Mouse (Mus musculus) T-helper 17 cell (primary cell): ENCODE measurements at regions not wholly inside any gene's neighbourhood (a gene's known extent, or its start where the extent isn't known, plus 50 kb on each side); places are given as distances from the start of the nearest gene placed in this dataset.

Source experiments
- in situ Hi-C, 2 experiments: fragments of 300-600 bp; cut with MboI, MseI; formaldehyde crosslinking; loops; 1 replicate in 1 of 2; 2 replicates in 1 of 2; pipeline ENCODE4 v1.15.1; 2025; ENCODE audit warnings: high pct_unique_total_duplicates in 2 of 2

DNA sequence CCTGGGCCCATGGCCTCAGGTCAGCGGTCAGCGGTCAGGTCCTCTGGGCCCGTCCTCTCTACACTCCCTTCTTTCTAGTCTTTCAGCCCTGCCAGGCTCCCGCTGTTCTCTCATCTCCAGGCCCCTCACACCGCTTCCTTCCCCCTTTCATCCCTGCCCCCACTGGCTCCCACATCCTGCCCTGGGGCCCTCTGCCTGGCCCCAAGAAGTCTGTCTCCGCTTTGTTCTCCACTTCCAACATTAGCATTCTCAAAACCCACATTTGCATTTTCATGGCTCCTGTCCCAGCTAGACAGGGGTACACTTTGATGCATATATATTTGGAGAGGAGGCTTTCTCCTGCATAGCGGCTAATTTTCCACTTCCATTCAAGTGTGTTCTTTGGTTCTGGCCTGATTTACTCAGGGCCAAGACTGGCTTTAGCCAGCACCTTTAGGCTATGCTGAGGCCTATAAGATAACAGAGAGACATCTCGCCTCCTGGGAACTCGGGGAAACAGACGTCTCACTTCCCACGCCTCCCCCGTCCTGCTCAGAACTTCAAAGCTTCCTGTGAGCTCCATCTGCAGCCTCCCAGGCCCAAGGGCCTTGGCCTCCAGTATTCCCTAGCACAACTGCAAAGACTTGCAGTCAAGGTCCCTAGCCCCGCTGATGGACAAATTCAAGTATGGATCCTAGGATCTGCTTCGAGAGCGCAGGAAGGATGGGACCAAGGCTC is 109.8 kb upstream of the Parp11 start:
- in situ Hi-C loops: no loop called here

DNA sequence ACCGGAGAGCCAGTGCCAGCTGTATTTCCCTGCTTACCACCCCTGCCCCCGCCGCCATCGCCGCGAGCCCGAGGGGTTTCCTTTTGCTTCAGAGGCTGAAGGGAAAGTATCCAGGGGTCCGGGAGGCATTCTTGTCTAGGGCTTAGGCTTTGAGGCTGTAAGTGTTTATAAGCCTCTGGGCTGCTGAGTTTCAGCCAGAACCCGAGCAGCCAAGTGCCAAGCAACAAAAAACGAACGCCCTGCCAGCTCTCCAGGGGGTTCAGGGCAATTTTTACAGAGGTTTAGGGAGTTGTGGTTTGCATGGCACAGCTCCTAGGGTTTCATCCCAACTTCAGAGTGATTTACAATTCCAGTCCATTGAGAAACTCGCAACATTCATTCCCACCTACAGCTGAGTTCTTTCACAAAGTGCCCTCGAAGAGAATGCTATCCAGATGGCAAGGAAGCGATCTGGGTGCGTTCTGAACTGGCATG is 109.2 kb upstream of the Parp11 start:
- in situ Hi-C loops: no loop called here

DNA sequence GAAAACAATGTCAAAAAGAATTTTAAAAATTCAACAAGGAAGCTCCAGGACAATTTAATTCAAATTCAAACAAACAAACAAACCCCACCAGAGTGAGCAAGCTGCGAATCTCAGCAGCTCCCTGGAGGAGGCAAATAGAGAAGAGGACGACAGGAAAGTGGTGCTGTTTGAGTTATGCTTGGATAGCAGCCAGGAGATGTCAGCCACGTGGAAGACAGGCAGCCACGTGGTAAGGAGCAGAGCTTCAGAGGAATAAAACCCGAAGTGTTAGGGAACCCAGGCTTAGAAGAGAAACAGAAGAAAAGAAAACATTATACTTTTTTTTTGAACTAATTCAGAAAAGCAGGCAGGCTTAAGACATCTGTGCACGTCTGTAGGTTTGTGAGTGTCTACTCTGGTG is 108.2 kb upstream of the Parp11 start:
- in situ Hi-C loops: no loop called here

DNA sequence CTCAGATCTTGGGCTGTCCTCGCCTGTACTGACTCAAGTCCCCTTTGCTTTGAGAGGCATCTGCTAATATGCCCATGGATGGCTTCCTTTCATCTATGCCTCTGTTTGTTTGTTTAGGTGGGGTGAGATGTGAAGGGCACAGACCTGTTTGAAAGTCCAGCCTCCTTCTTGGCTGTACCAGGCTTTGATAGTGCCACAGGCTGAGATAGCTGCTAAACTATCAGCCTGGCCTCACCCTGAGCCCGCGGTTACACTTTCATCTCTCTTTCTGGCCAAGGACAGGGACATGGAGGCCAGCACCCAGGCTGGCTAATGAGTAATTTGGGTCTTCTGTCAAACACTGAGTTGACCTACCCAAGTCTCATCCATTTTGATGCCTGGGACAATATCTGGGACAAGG is 105.0 kb upstream of the Parp11 start:
- in situ Hi-C loops: no loop called here

DNA sequence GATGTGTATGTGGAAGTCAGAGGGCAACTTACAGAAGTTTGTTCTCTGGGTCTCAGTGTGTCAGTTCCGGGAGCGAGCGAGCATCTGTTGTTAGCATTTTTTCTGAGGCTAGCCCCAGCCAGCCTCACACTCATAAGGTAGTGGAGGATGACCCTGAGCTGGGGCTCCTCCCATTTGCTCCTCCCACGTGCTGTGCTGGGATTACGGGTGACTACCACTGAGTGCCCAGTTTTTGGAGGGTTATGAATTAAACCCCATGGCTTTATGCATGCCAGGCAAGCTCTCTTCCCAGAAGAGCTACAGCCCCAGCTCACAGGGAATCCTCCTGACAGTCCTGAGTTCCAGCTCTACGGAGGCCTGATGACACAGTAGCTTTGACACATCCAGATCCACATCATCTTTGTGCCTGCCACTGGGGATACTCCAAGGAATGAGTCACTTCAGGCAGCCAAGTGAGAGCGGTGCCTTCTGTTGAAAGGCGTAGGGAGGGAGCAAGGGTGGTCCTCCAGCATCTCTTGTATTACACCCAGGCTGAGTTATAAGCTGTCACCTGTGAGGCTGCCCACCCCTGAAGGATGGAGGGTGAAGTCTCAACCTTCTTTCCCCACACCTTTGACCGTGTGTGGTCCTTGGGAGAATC is 97.8 kb upstream of the Parp11 start:
- in situ Hi-C loops: no loop called here

DNA sequence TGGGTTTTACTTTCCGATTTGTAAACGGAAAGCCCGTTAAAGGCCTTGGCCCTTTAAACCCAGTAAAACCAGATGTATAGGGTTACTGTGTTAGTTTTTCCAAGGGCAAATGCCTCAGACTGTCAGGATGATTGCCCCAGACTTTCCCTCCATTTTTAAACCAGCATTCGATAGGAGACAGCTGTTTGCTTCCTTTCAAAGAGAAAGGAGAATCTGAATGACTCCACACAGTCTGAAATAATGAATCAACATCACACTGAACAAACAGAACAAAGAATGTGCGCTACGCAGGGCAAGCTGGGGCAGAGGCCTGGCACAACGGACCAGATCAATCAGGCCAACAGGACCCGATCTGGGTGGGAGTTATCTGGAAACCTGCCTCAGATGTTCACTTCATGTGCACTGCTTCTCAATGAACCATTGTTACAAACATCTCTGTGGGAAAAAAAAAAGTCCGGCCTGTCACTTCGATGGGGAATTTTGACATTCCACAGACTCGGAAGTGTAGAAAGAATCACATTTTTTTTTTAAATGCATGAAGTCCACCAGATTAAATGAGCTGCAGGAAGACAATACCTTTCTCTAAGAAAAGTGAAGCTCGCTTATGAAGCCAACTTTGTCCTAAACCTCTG is 97.0 kb upstream of the Parp11 start:
- in situ Hi-C loops: loop anchor here (5.0 kb wide), 1 partner anchor 77 kb away; no protein-coding TSS in a partner anchor

DNA sequence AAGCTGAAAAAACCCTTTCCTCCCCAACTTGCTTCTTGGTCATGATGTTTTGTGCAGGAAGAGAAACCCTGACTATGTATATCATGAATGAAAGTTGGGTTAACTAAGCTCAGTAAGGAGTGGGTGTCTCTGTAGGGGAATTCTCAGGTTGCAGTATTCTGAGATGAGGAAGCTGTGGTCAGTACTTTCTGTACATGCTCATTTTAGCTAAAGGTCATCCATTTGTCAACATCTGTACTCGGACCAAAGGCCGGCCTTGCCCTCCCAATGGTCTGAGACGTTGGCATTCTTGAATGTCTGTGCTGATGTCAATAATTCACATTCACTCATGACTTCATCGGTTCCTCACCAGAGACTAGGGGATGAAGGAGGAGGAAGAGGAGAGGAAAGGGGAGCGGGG is 94.9 kb upstream of the Parp11 start:
- in situ Hi-C loops: loop anchor here (5.0 kb wide), 1 partner anchor 79 kb away; no protein-coding TSS in a partner anchor

DNA sequence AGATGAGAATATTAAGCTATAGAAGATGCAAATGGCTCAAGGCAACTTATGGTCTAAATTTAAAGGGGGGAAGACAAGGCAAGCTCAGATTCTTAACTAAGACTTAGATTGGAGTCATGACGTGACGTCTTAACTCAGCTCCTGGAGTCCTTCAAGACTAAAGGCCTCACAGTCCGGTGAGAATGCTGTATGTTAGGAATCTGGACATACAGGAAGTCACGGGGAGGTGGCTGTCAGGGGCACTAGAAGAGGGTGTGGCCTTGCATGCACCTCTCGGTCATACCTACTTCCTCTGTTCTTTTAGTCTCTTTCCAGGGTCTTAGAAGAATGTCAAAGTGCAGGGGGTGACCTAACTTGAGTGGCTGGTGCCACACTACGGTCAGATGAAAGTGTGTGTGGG is 91.5 kb upstream of the Parp11 start:
- in situ Hi-C loops: no loop called here

DNA sequence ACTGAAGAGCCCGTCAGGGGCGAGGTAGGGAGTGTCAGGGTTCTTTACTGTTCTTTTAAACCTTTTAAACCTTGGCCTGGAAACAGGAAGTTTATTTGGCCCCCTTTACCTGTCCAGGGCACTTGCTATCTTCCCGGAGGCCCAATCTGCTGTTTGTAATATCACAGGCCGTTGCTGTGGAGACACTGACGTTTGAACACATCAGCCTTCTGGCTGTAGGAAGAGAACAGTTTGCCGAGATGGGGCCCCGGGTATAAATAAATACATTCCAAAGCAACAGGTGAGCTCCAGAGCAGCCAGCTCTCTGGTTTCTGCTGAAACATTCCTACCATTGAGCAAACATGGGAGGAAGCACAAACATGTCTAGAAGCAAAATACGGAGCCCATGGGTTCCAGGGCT is 90.2 kb upstream of the Parp11 start:
- in situ Hi-C loops: no loop called here

DNA sequence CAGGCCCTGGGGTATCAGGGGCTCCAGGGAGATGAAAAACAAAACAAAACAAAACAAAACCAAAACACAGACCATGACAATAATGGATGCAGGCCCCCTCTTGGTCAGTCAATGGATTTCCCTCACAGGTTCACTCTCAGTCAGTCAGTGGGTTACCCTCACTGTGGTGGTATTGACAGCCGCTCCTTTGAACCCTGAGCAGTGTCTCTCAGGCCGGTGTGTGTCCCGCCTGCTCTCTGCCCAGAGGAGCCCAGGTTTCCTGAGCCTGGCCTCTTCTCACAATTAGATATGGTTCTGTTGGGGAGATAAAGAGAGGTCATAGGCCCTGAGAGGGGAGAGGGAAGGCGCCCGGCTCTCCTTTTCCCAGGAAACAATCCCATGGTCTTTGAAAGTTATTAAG is 87.8 kb upstream of the Parp11 start:
- in situ Hi-C loops: no loop called here

DNA sequence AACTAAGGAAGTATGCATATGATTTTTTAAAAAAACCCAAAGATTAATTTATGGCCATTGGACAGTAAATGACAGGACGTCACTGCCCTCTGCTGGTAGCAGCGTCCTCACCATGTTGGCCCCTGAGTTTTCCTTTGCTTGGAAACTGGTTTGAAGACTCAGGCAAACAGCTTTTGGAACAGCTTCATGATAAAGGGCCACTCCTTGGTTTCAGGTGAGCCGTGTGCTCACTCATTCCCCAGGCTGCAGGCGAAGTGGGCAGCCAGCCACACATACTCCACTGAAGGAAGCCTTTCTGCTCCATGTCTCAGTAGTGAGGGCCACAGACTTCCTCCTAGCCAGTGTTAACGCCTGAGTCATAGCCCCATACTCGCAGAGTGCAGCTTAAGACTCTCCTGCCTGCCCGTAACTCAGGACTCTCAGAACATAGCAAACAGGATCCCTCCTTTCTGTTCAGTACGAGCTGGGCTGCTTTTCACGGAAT is 87.2 kb upstream of the Parp11 start:
- in situ Hi-C loops: no loop called here

DNA sequence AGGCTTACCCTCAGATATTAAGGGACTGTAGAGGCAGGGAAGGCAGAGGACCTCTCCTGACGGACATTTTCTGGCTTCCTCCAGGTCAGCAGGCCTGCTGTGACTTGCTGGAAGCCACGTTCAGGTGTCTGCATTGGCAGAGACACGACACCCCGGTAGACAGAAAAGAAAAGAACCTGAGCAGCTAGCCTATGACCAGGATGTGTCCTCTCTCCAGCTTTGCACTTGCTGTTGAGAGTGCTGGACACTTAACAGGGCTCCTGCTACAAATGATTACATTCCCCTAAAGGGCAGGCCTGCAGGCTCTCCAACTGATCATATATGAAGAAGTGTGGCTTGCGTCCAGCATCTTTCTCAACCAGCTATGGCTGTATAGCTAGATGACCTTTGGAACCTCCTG is 84.5 kb upstream of the Parp11 start:
- in situ Hi-C loops: loop anchor here (5.0 kb wide), 2 partner anchors 215 to 220 kb away; no protein-coding TSS in a partner anchor

DNA sequence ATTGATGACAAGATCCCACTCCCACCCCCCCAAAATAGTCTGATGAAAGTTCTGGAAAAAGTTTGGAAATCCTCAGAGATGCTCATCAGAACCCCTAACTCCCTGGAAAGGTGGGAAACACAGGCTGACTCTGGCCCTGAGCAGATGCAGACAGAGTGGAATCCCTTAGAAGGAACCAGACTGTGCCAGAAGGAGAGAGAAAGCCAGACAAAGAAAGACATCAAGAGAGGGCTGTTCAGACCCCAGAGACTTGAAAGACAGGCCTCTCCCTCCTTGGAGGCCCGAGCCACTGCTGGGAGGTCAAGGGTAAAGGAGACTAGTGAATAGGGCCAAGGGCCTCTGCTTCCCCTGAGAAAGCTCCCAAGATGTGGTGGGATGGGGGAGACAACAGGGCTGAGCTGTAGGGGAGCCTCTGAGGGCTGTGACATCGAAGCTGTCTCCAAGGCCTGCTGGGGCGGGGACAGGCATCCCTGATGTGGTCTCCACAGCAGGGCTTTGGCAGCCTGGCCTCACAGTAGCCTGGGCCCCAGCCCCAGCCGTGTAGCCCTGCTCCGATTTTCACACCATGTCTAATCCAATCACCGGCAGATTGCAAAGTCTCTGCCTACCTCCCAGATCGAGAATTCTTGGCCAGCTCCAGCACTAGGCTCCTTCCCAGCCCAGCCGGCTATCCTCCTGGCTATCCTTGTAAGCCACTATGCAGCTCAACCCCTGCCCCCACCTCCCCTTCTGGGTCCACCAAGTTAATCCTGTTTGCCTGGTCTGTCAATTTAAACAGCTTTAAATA is 83.5 kb upstream of the Parp11 start:
- in situ Hi-C loops: loop anchor here (5.0 kb wide), 2 partner anchors 216 to 221 kb away; no protein-coding TSS in a partner anchor

DNA sequence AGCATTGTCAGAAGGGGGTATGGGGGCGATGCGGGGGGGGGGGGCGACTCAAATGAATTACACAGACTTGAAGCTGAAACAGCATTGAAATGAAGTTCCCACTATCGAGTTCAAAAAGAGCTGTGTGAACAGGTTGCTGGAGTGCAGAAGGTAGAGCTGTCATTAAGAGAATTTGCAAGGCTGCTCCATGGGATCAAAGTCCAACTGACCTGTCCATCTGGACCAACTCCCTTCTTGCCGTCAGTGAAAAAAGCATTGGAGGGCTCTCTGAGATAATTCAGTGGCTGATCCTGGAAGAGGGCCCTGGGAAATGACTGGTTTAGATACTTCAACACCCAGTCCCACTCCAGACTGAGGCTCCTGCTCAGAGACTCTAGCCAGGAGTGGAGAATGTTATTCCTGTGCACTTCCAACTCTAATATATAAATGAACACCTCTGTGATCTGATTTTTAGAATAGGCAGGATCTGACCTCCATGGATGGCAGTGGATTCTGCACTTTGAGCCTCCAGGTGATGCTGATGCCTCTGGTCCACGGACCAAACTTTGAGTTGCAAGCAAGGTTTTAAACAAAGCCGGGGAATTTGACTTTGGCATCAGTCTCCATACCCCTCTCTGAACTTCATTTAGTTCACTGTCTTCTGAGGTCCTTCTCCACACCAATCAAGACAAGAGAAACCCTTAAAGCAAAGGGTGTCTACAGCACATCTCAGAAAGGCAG is 82.6 kb upstream of the Parp11 start:
- in situ Hi-C loops: loop anchor here (5.0 kb wide), 2 partner anchors 217 to 222 kb away; no protein-coding TSS in a partner anchor

DNA sequence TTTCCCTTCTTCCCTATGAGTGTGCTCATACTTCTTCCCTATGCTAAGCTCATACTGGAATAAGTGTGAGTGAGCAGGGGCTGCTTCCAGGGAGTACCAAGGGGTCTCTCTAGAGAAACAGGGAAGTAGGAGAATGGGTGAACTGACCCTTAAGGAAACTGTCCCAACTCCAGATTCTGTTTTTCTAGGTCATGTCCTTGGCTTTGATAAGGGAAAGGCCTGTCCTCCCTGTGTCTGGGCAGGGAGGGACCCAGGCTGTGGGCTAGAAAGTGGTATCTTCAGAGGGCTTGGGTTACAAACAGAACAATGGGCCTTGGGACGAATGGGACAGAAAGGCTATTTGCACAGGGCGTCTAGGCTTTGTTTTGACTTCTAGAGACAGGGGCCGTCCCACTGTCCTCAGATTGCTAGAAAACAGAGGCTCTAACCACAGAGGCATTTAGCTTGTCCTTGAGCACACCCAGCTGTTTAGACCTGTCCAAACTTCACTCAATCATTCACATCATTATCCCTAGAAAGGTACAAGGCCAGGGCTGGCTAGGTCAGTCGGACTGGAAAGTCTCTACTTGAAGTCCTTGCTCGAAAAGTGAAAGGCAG is 82.0 kb upstream of the Parp11 start:
- in situ Hi-C loops: loop anchor here (5.0 kb wide), 2 partner anchors 217 to 222 kb away; no protein-coding TSS in a partner anchor

DNA sequence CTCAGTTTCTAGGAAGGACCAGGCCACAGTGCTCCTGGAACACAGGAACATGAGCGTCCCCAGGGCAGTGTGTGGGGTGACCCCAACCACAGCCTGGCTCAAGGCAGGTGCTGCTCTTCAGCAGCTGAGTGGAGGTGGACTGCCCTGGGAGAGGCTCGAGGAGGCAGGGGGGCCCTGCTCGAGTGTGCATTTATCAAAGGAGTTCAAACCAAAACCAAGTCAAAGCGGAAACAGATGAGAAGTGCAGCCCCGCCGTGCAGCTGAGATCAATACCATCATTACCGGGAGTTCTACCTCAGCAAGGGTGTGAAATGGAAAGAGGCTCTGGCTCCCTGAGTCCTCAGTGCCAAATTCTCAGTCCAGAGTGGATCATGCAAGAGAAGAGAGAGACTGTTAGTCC is 81.4 kb upstream of the Parp11 start:
- in situ Hi-C loops: no loop called here

DNA sequence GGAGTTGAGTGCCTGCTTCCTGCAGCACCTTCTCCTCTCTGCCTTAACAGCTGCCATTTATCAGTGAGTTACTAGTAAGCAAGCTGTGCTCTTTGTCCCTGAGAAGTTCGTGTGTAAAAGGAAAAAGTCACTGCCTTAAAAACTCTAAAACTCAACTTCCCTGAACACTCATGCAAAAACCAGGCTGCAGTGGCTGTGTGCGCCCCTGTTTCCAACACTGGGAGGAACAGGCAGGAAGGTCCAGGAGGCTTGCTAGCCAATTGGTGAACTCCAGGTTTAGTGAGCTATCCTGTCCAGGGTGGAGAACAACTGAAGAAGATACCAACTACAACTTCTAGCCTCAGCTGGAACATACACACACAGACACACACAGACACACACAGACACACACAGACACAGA is 81.0 kb upstream of the Parp11 start:
- in situ Hi-C loops: no loop called here

DNA sequence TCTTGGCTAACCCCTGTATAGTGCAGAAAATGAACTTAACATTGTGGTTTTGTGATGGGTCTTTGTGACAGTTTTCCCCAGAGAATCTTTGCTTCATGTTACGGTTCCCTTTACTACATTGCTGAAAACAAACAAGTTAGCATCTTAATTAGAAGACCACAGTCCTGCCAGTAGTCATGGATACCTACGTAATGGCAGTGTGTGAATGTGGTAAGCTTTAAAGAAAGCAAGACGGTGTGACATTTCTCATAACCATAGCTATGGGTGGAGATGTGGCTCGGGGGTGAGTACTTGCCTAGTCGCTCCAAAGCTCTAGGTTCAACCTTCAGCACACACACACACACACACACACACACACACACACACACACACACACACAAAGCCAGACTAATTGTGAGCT is 73.6 kb upstream of the Parp11 start:
- in situ Hi-C loops: loop anchor here in 1 of 2 experiments (10.0 kb wide), 1 partner anchor 418 kb away; no protein-coding TSS in a partner anchor

DNA sequence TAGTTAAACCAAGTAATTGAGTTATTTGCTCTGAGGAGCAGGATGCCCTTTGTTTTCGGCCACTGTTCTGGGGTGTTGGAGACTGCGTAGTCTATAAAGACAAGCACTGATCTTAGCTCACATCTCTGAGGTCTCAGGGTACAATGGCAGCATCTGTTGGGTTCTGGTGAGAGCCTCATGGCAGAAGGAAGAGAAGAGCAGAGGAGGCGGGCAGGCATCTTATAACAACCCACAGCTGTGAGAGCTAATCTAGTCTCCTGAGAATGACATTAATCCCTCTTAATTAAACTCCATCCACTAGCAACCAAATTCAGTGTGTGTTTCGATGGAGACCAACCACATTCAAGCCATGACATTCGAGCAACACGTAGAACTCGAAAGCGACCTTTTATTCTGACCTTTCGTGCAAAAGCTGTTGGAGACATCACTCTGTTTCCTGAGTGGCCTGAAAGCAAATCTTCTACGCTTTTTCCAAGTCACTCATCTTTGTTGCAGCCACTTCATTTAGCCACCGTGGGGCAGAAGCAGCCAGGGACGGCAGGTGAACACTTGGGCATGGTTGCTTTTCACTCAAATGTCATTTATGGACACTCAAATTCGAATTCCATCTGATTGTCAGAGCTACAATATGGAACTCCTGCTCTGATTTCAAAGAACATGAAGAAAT is 72.7 kb upstream of the Parp11 start:
- in situ Hi-C loops: loop anchor here in 1 of 2 experiments (10.0 kb wide), 1 partner anchor 419 kb away; no protein-coding TSS in a partner anchor
